Mouse (Mus musculus): ENCODE measurements around the gene Tmem121b. TPM values are rescaled to one million over a fixed set of nuclear protein-coding genes. Genes with fewer than 3 reads are reported as not detected.

Tmem121b gene
- polyA plus RNA-seq, 1 experiment from 2014 or later, result 3.5 TPM

DNA sequence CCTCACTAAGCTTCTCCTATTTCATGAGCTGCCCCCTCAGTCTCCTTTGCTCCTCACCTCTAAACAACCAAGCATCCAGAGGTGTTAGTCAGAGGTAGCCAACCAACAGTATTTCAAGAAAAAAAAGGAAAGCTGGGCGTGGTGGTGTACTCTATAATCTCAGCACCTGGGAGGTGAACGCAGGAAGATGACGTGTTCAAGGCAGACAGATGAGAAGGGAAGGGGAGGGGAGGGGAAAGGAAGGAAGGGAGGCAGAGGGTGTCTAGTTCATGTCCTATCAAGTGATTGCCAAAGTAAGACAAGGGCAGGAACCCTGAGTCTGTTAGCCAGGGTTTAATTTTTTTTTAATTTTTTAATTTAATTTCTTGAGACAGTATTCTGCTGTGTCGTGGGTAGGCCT, 15.0 kb upstream of the Tmem121b start:
- no peak overlapping the region for H3K27ac ChIP-seq (ENCODE audit: low read depth, low read length)
- no peak for ATAC-seq
- peaks cover 35% of the 10 kb centered on the region for H3K36me3 ChIP-seq (ENCODE audit: control insufficient read depth, insufficient read depth, low read length)
- WGBS, result 87% methylated on average over 4 of the region's 4 CpGs
- no peaks in the 10 kb centered on the region for H3K9me3 ChIP-seq (replicated peaks; ENCODE audit: control insufficient read depth, low read length)
- no peak overlapping the region for H3K4me3 ChIP-seq (ENCODE audit: low read depth, low read length)
- no peak overlapping the region for H3K9ac ChIP-seq (ENCODE audit: low read length)
- H3K27me3 ChIP-seq (replicated peaks; ENCODE audit: control insufficient read depth, insufficient read depth, low read length), result no peaks in the 10 kb centered on the region
- no peaks in the 10 kb centered on the region for H3K4me1 ChIP-seq (ENCODE audit: control insufficient read depth, insufficient read depth, low read length)
- DNase-seq (ENCODE audit: low spot score), result no peak
- no peak overlapping the region for H3K4me2 ChIP-seq (ENCODE audit: low read length)

DNA sequence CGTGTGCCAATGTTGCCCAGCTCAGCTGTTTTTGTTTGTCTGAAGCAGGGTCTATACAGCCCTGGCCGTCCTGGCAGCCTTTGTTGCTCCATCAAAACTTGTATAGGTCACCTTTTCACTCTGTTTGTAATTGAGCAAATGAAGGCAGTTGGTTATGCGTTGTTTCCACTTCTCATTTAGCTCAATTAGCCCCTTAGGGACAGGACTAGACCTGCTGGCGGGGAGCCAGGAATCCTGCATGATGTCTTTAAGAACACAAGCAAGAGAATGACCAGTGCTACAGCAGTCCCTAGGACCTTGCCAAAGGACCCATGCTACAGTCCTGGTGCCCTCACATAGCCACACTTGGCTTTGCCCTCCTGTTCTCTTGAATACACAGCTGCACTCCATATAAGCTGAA, 11.9 kb upstream of the Tmem121b start:
- H3K4me3 ChIP-seq (ENCODE audit: low read depth, low read length), result no peak overlapping the region
- ATAC-seq (peak; percentile 37; the same call in 1 of the 2 replicates), DNase-seq (ENCODE audit: low spot score) (peak; percentile 58)
- no peak overlapping the region for H3K9ac ChIP-seq (ENCODE audit: low read length)
- no peaks in the 10 kb centered on the region for H3K9me3 ChIP-seq (replicated peaks; ENCODE audit: control insufficient read depth, low read length)
- H3K27ac ChIP-seq (ENCODE audit: low read depth, low read length), result no peak overlapping the region
- H3K4me2 ChIP-seq (ENCODE audit: low read length), result no peak overlapping the region
- WGBS, result 27% methylated on average over 4 of the region's 4 CpGs
- H3K4me1 ChIP-seq (ENCODE audit: control insufficient read depth, insufficient read depth, low read length), result no peaks in the 10 kb centered on the region
- H3K36me3 ChIP-seq (ENCODE audit: control insufficient read depth, insufficient read depth, low read length), result peaks cover 16% of the 10 kb centered on the region
- no peaks in the 10 kb centered on the region for H3K27me3 ChIP-seq (replicated peaks; ENCODE audit: control insufficient read depth, insufficient read depth, low read length)

DNA sequence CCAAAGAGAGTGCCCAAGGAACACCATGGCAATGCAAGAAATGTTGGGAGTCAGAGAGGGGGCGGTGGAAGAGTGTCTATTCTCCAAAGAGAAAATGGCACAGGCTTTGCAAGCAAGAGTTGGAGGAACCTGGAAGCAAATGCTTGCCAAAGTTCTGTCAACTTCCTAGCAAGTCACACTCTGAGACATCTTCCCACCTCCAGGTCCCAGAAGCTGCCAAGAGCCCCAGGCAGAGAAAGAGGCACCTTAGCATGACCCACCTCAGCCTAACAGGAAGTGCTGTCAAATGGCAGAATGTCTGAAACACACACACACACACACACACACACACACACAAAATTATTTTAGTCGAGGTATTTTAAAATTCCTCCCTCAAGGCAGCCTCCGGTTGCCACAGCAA, 10.4 kb upstream of the Tmem121b start:
- Histone ChIP-seq H3K9me3 (replicated peaks; ENCODE audit: control insufficient read depth, low read length) (no peaks in the 10 kb centered on the region), H3K36me3 (ENCODE audit: control insufficient read depth, insufficient read depth, low read length) (peaks cover 5% of the 10 kb centered on the region; the same call in 1 of the 2 replicates), H3K27me3 (replicated peaks; ENCODE audit: control insufficient read depth, insufficient read depth, low read length) (no peaks in the 10 kb centered on the region), H3K27ac (ENCODE audit: low read depth, low read length) (no peak overlapping the region), H3K4me3 (ENCODE audit: low read depth, low read length) (no peak overlapping the region), H3K9ac (ENCODE audit: low read length) (no peak overlapping the region), H3K4me2 (ENCODE audit: low read length) (no peak overlapping the region), H3K4me1 (ENCODE audit: control insufficient read depth, insufficient read depth, low read length) (no peaks in the 10 kb centered on the region)
- DNase-seq (ENCODE audit: low spot score), result no peak
- no peak for ATAC-seq
- WGBS, result 77% methylated on average over 3 of the region's 3 CpGs

DNA sequence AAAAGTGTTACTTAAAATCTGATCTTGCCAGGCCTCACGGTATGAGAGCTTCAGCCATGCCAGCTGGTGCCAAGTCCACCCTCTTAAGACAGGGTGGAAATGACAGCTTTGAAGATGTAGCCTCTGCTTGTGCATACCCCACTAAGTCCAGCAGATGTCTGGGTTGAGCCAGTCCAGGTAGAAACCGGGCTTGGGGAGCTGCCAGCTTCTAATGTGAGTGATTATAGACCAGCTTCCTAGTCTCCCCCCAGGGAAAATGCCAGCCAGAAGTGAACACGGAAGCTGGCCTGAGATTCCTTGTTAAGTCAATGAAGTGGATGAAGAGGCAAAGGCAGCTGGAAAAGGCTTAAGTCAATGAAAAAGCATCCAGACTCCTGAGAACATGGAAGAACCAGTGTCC, 2.9 kb upstream of the Tmem121b start:
- 60% methylated on average over 3 of the region's 3 CpGs for WGBS
- no peak overlapping the region for H3K27ac ChIP-seq (ENCODE audit: low read depth, low read length)

DNA sequence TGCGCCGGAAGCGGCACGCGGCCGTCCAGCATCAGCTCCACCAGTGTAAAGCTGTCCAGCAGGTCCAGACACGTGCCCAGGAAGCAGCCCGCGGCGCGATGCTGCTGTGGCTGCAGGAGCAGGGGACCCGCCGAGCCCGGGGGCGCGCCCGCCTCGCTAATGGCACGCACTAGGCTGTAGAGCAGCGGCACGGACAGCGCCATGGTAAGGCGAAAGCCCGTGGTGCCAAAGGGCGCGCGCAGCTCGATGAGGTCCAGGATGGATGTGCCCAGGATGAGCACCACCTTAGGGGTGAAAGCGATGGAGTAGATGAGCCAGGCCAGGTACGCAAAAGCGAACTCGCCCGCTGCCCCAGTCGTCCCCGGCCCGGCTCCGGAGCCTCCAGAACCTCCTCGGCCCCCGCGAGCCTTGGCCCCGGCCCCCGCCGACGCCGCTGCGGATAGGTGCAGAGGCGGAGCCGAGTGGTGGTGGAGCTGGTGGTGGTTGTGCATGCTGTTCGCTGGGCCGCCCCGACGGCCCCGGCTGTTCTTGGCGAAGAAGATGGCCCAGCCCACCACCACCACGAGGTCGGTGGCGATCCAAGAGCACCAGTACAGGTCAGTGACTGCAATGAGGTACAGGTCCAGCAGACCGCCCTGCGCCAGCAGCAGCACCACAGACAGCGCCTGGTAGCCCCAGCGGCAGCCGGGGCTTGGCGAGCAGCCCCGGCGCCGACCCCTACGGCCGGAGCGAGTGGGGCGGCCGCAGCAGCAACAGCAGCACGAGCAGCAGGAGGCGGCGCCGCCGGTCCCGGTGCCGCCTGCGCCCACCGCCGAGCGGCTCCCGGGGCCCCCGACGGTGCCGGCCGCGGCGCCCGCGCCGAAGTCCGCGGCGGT, 871 bp downstream of the Tmem121b start:
- DNase-seq (ENCODE audit: low spot score) (no peak), ATAC-seq (peak; percentile 5; the same call in 1 of the 2 replicates)
- Histone ChIP-seq H3K9ac (ENCODE audit: low read length) (peak overlapping the region; percentile 84), H3K27me3 (replicated peaks; ENCODE audit: control insufficient read depth, insufficient read depth, low read length) (peaks cover 5% of the 10 kb centered on the region; the same call in 1 of the 2 replicates), H3K36me3 (ENCODE audit: control insufficient read depth, insufficient read depth, low read length) (no peaks in the 10 kb centered on the region), H3K4me3 (ENCODE audit: low read depth, low read length) (peak overlapping the region; percentile 72), H3K4me1 (ENCODE audit: control insufficient read depth, insufficient read depth, low read length) (peaks cover 26% of the 10 kb centered on the region), H3K27ac (ENCODE audit: low read depth, low read length) (peak overlapping the region; percentile 93), H3K9me3 (replicated peaks; ENCODE audit: control insufficient read depth, low read length) (no peaks in the 10 kb centered on the region), H3K4me2 (ENCODE audit: low read length) (peak overlapping the region; percentile 71)
- under 1% methylated on average over 89 of the region's 95 CpGs for WGBS

More for the DNA sequence above, 2.9 kb upstream of the Tmem121b start:
- no peak for DNase-seq (ENCODE audit: low spot score)
- Histone ChIP-seq H3K36me3 (ENCODE audit: control insufficient read depth, insufficient read depth, low read length) (no peaks in the 10 kb centered on the region), H3K9ac (ENCODE audit: low read length) (no peak overlapping the region), H3K9me3 (replicated peaks; ENCODE audit: control insufficient read depth, low read length) (no peaks in the 10 kb centered on the region), H3K4me2 (ENCODE audit: low read length) (no peak overlapping the region), H3K4me1 (ENCODE audit: control insufficient read depth, insufficient read depth, low read length) (peaks cover 13% of the 10 kb centered on the region), H3K27me3 (replicated peaks; ENCODE audit: control insufficient read depth, insufficient read depth, low read length) (peaks cover 5% of the 10 kb centered on the region; the same call in 1 of the 2 replicates), H3K4me3 (ENCODE audit: low read depth, low read length) (no peak overlapping the region)
- no peak for ATAC-seq

DNA sequence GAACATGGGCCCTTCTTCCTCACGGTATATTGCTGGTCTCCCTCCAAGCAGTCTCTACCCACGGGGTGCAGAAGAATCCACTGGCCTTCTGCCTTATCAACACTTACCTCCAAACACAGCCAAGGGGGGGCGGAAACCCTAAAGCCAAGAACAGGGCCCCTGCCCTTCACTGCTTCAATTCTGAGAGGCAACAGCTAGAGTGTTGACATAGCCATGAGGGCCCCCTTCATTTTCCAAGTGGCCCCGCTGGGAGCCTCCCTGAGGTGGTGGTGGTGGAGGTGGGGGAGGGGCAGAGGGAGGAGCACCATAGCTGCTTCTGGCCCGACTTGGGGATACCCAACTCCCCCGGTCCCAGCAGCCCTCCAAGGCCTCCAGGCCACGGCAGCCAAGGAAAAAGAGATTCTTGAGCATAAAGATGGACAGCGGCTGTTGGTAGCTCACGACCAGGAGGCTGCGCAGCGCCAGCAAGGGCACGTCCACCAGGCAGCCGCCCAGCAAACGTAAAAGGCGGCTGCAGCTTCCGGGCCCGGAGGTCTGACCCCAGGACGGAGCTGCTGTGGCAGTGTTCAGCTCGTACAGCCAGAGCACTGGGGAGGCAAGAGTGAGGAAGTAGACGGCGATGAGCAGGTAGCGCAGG, 1.6 kb downstream of the Tmem121b start:
- H3K4me3 ChIP-seq (ENCODE audit: low read depth, low read length), result peak overlapping the region; percentile 72
- 11% methylated on average over 22 of the region's 22 CpGs for WGBS
- H3K36me3 ChIP-seq (ENCODE audit: control insufficient read depth, insufficient read depth, low read length), result no peaks in the 10 kb centered on the region
- ATAC-seq, result no peak
- DNase-seq (ENCODE audit: low spot score), result no peak
- H3K27me3 ChIP-seq (replicated peaks; ENCODE audit: control insufficient read depth, insufficient read depth, low read length), result peaks cover 5% of the 10 kb centered on the region; the same call in 1 of the 2 replicates
- no peaks in the 10 kb centered on the region for H3K9me3 ChIP-seq (replicated peaks; ENCODE audit: control insufficient read depth, low read length)
- H3K4me2 ChIP-seq (ENCODE audit: low read length), result peak overlapping the region; percentile 71
- no peak overlapping the region for H3K27ac ChIP-seq (ENCODE audit: low read depth, low read length)
- H3K9ac ChIP-seq (ENCODE audit: low read length), result peak overlapping the region; percentile 84
- H3K4me1 ChIP-seq (ENCODE audit: control insufficient read depth, insufficient read depth, low read length), result peaks cover 26% of the 10 kb centered on the region

DNA sequence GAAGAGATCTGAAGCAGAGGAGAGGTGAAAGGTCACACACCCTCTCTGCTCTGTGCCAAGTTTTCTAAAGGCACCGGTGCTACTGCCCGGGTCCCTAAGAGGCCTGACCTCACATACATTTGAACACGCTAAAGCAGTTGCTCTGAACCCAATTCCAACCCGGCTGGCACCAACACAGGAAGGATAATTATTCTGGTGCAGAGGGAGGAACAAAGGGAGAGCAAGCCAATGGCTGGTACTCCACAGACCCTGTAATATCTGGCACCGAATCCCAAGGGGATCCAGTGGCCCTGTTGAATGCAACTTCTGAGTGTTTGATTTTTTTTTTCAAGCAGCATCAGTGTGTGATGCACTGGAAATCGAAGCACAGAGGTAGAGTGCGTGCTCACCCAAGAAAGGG, 2.5 kb downstream of the Tmem121b start:
- Histone ChIP-seq H3K4me2 (ENCODE audit: low read length) (peak overlapping the region; percentile 71), H3K36me3 (ENCODE audit: control insufficient read depth, insufficient read depth, low read length) (no peaks in the 10 kb centered on the region), H3K9ac (ENCODE audit: low read length) (peak overlapping the region; percentile 38; the same call in 1 of the 2 replicates), H3K27ac (ENCODE audit: low read depth, low read length) (no peak overlapping the region), H3K9me3 (replicated peaks; ENCODE audit: control insufficient read depth, low read length) (no peaks in the 10 kb centered on the region), H3K4me3 (ENCODE audit: low read depth, low read length) (no peak overlapping the region), H3K27me3 (replicated peaks; ENCODE audit: control insufficient read depth, insufficient read depth, low read length) (peaks cover 5% of the 10 kb centered on the region; the same call in 1 of the 2 replicates), H3K4me1 (ENCODE audit: control insufficient read depth, insufficient read depth, low read length) (peaks cover 26% of the 10 kb centered on the region)
- DNase-seq (ENCODE audit: low spot score), result no peak
- WGBS, result 41% methylated on average over 7 of the region's 7 CpGs
- no peak for ATAC-seq

DNA sequence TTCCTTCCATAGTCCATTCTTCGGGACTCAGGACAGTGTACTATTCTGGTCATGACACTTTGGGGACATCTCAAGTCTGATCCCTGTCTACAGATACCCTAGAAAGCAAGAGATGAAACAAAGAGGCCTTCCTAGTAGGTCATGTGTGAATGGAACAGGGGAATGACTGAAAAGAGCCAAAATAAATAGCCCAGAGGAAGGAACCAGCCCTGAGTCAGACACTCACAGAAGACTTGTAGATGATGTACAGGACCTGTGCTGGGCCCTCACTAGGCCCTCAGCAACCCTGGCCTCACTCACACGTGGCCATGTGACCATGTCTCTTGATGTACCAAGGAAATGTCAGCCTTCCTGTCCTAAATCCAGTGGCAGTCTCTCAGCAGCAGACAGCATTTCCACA, 4.1 kb downstream of the Tmem121b start:
- peaks cover 25% of the 10 kb centered on the region for H3K4me1 ChIP-seq (ENCODE audit: control insufficient read depth, insufficient read depth, low read length)
- no peaks in the 10 kb centered on the region for H3K9me3 ChIP-seq (replicated peaks; ENCODE audit: control insufficient read depth, low read length)
- no peaks in the 10 kb centered on the region for H3K36me3 ChIP-seq (ENCODE audit: control insufficient read depth, insufficient read depth, low read length)
- no peak for DNase-seq (ENCODE audit: low spot score)
- no peak overlapping the region for H3K4me3 ChIP-seq (ENCODE audit: low read depth, low read length)
- H3K27me3 ChIP-seq (replicated peaks; ENCODE audit: control insufficient read depth, insufficient read depth, low read length), result peaks cover 5% of the 10 kb centered on the region; the same call in 1 of the 2 replicates
- H3K4me2 ChIP-seq (ENCODE audit: low read length), result no peak overlapping the region
- no peak overlapping the region for H3K9ac ChIP-seq (ENCODE audit: low read length)
- WGBS, result 72% methylated on average over 2 of the region's 2 CpGs
- no peak for ATAC-seq
- no peak overlapping the region for H3K27ac ChIP-seq (ENCODE audit: low read depth, low read length)

DNA sequence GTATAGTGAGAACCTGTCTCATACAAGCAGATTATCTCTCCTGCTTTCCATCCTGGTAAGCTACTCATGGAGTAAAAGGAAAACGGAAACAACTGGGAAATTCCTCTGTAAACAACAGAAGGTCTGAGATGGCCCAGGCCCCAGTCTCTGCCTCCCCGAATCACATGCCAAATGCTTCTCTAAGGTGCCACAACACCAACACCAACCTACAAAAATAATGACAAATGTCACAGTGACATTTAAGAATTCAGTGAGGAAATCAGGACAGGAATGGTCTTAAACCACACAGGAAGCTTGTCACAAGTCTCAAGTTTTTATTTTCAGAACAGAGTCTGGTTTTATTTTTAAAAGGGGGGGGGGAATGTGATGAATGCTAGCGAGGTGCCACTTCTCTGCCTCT, 5.0 kb downstream of the Tmem121b start:
- peaks cover 5% of the 10 kb centered on the region; the same call in 1 of the 2 replicates for H3K27me3 ChIP-seq (replicated peaks; ENCODE audit: control insufficient read depth, insufficient read depth, low read length)
- H3K4me1 ChIP-seq (ENCODE audit: control insufficient read depth, insufficient read depth, low read length), result peaks cover 23% of the 10 kb centered on the region
- no peaks in the 10 kb centered on the region for H3K9me3 ChIP-seq (replicated peaks; ENCODE audit: control insufficient read depth, low read length)
- 76% methylated on average over 3 of the region's 3 CpGs for WGBS
- DNase-seq (ENCODE audit: low spot score) (no peak), ATAC-seq (no peak)
- H3K4me2 ChIP-seq (ENCODE audit: low read length), result no peak overlapping the region
- H3K36me3 ChIP-seq (ENCODE audit: control insufficient read depth, insufficient read depth, low read length), result no peaks in the 10 kb centered on the region
- no peak overlapping the region for H3K27ac ChIP-seq (ENCODE audit: low read depth, low read length)
- H3K9ac ChIP-seq (ENCODE audit: low read length), result no peak overlapping the region
- H3K4me3 ChIP-seq (ENCODE audit: low read depth, low read length), result no peak overlapping the region

Data from forebrain, embryonic 14.5 days (tissue).